Mouse (Mus musculus) cortical plate, adult 2 months (tissue): ENCODE measurements around the gene Apol11b.

Source experiments
- CTCF ChIP-seq: fragments of 200-500 bp; IDR thresholded peaks from 2 replicates; pipeline ENCODE4 v1.5.1; 2011; ENCODE audit warnings: mild to moderate bottlenecking, control low read depth, low read length; ENCODE audit not compliant: insufficient read depth; ENCODE audit errors: extremely low read depth
- POLR2A ChIP-seq: fragments of 200-500 bp; IDR thresholded peaks from 2 replicates; pipeline ENCODE4 v1.6.1; 2011; ENCODE audit warnings: mild to moderate bottlenecking, low read length, control low read depth; ENCODE audit not compliant: insufficient read depth; ENCODE audit errors: extremely low read depth

GRCm38 (mm10) chr15:77595961-77596360 is 47.1 kb downstream of the Apol11b start, which contains the start of gene Apol10b:
- TF ChIP-seq POLR2A (no peak), CTCF (no peak)
